Mouse (Mus musculus): ENCODE results near the gene Cdc42ep1.

DNA sequence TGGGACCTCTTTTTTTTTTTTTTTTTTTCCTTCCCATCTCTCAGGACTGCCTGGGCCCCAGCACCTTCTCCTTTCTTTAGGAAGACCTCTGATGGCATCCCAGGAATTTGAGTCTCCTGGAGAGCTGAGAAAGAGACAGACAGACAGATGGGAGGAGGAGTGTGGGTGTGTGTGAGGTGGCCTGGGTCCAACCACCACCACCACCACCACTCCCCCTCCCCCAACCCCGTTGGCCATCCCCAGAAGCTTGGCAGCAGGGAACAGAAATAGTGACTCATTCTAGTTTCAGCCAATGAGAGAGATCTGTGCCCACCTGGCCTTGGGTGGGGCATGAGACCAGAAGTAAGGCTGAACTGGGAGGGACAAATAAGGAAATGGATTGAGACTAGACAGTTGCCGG, 35.8 kb upstream of the Cdc42ep1 start:
- TF ChIP-seq POLR2A (IDR thresholded peaks at IDR 0.05; ENCODE audit: insufficient read depth, low read depth, low read length) (no peak), CTCF (IDR thresholded peaks at IDR 0.05; ENCODE audit: insufficient read depth, low read depth, low read length) (no peak)

Data from olfactory bulb, adult 2 months (tissue).